Mouse (Mus musculus) embryonic facial prominence, embryonic 13.5 days (tissue): ENCODE results near the gene Mindy4. TPM values are rescaled to one million over a fixed set of nuclear protein-coding genes. Genes with fewer than 3 reads are reported as not detected.

Source experiments
- ATAC-seq: fragments of 200-750 bp; cut with Nextera tagmentation; 2 replicates; pipeline ENCODE4 v1.8.0; 2017; ENCODE audit warnings: low read depth; ENCODE audit not compliant: insufficient number of reproducible peaks, insufficient read depth, low FRiP score, low TSS enrichment
- H3K27ac ChIP-seq: fragments of 300-500 bp; sonication (generic); 2 replicates; pipeline ENCODE4 v1.5.1; 2015; ENCODE audit warnings: moderate library complexity, mild to moderate bottlenecking, inconsistent platforms
- H3K27me3 ChIP-seq: fragments of 300-500 bp; sonication (generic); 2 replicates; pipeline ENCODE4 v1.6.1; 2015; ENCODE audit warnings: mild to moderate bottlenecking, inconsistent platforms
- H3K36me3 ChIP-seq: fragments of 300-500 bp; sonication (generic); 2 replicates; pipeline ENCODE4 v1.6.1; 2015; ENCODE audit warnings: mild to moderate bottlenecking, inconsistent platforms
- H3K4me1 ChIP-seq: fragments of 300-500 bp; sonication (generic); 2 replicates; pipeline ENCODE4 v1.6.1; 2015; ENCODE audit warnings: inconsistent platforms
- H3K4me2 ChIP-seq: fragments of 300-500 bp; sonication (generic); 2 replicates; pipeline ENCODE4 v1.6.1; 2015; ENCODE audit warnings: moderate library complexity, mild to moderate bottlenecking, inconsistent platforms
- H3K4me3 ChIP-seq: fragments of 300-500 bp; sonication (generic); 2 replicates; pipeline ENCODE4 v1.5.1; 2015; ENCODE audit warnings: mild to moderate bottlenecking, inconsistent platforms
- H3K9ac ChIP-seq: fragments of 300-500 bp; sonication (generic); 2 replicates; pipeline ENCODE4 v1.6.1; 2015; ENCODE audit warnings: mild to moderate bottlenecking, inconsistent platforms
- H3K9me3 ChIP-seq: fragments of 300-500 bp; sonication (generic); 2 replicates; pipeline ENCODE4 v1.6.1; 2016; ENCODE audit warnings: inconsistent platforms
- WGBS: fragments of 180-500 bp; shearing (Covaris S2); methylation state at CpG from one replicate; pipeline ENCODE4 v1.1.7; 2015; ENCODE audit warnings: mixed read lengths; 5-methylcytosine and 5-hydroxymethylcytosine counted together
- polyA plus RNA-seq: library from polyadenylated mRNA; unstranded; fragments of >200 nt; fragmentation: Nextera tagmentation; extraction: Ambion mirVana; gene quantifications from 2 replicates; pipeline ENCODE4 v1.2.1, GENCODE M21; 2015

Gene Mindy4
- polyA plus RNA-seq, 1 experiment from 2014 or later: 19.2 TPM

DNA sequence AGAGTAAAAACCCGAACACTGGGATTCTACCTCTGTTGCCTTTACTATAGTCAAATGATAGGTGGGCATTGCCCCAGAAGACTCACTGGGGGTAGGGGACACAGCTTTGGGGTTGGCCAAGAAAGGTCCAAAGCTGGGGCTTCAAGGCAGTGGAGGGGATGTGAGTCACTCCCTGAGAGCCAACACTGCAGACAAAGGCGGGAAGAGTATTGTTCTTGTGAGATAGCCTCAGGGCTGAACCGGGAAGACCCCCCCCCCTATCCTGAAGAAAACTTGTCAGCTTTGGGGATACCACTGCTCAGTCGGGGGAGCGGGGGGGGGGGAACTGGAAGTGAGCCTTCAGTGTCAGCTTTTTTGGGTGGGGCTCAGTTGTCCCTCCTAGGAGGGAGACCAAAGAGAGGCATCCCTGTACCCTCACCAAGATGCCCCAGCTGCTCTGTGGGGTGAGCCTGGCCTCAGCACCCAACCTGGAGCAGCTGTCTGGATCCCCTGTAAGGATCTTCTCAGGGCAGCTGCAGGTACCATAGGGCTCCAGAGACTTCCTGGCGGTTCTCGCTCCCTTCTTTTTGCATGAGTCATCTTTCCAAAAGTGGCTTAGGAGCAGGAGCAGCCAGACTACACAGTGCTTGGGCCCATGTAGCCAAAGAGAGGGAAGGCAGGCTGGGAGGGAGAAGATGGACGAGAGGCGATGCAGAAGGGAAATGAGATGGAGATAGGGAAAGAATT, 141.3 kb downstream of the Mindy4 start:
- no peak overlapping the region for H3K4me2 ChIP-seq
- H3K9me3 ChIP-seq: 0 out of 2 replicates have a peak, but pooled peaks cover 1% of the 10 kb centered on the region
- ATAC-seq: no peak
- H3K9ac ChIP-seq: no peak overlapping the region
- no peaks in the 10 kb centered on the region for H3K27me3 ChIP-seq
- 83% methylated on average over 9 of the region's 9 CpGs for WGBS
- H3K27ac ChIP-seq: no peak overlapping the region
- H3K4me3 ChIP-seq: no peak overlapping the region
- peaks cover 33% of the 10 kb centered on the region for H3K4me1 ChIP-seq
- H3K36me3 ChIP-seq: peaks cover 11% of the 10 kb centered on the region

- Histone ChIP-seq H3K4me1 (peaks cover 26% of the 10 kb centered on the region), H3K36me3 (peaks cover 11% of the 10 kb centered on the region), H3K9me3 (peaks cover 9% of the 10 kb centered on the region; the same call in 1 of the 2 replicates), H3K27ac (no peak overlapping the region), H3K4me3 (no peak overlapping the region), H3K4me2 (no peak overlapping the region), H3K9ac (no peak overlapping the region), H3K27me3 (no peaks in the 10 kb centered on the region)
- 86% methylated on average over 10 of the region's 10 CpGs for WGBS
- ATAC-seq: no peak
Measured at GRCm38 (mm10) chr6:55345264-55345663, 142.1 kb downstream of the Mindy4 start.

- no peak for ATAC-seq
- 86% methylated on average over 7 of the region's 7 CpGs for WGBS
Measured at GRCm38 (mm10) chr6:55346491-55346890, 143.3 kb downstream of the Mindy4 start.

DNA sequence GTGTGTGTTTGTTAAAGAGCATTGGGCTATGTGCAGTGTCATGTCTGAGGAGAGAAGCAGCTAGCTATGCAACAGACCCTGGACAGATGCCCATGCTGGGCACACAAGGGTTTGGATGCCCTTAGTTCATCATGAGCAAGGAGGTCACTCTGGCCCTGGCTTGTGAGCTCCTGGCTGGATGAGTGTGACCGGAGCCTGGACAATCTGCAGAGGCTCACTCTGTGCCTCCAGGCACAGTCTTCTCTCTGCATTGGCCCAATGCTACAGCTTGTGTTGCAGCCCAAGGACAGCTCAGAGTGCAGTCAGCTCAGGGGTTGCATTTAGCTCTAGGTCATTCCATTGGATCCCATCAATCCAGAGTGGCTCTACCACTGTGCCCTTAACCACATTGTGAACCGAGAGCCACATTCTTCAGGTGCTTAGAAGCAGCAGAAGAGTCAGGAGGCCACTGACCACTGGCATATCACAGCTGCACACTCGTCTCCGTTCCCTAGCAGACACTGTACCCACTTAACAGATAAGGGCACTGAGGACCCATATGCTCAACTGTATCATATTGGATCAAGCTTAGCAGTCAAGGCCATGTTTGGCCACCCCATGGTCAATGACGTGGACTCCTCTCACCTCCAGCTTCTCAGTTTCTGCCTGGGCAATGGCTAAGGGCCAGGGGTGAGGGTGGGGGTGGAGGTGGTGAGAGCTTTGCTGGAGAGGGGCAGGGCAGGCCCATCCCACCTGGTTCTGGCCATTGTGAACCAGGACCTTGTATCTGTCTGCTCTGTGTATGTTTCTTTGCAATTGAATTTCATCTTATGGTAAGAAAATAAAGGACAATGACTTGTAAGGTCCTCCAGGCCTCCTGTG, 144.8 kb downstream of the Mindy4 start:
- Histone ChIP-seq H3K9ac (no peak overlapping the region), H3K4me3 (no peak overlapping the region), H3K27me3 (no peaks in the 10 kb centered on the region), H3K4me1 (peaks cover 2% of the 10 kb centered on the region; the same call in 1 of the 2 replicates), H3K27ac (no peak overlapping the region), H3K36me3 (peaks cover 11% of the 10 kb centered on the region), H3K9me3 (peaks cover 11% of the 10 kb centered on the region; the same call in 1 of the 2 replicates), H3K4me2 (no peak overlapping the region)
- no peak for ATAC-seq
- 85% methylated on average over 5 of the region's 5 CpGs for WGBS

More at GRCm38 (mm10) chr6:55346491-55346890, 143.3 kb downstream of the Mindy4 start:
- Histone ChIP-seq H3K4me3 (no peak overlapping the region), H3K4me2 (no peak overlapping the region), H3K27ac (no peak overlapping the region), H3K27me3 (no peaks in the 10 kb centered on the region), H3K9me3 (peaks cover 11% of the 10 kb centered on the region; the same call in 1 of the 2 replicates), H3K9ac (no peak overlapping the region), H3K36me3 (peaks cover 11% of the 10 kb centered on the region), H3K4me1 (peaks cover 14% of the 10 kb centered on the region)

- Histone ChIP-seq H3K27ac (no peak overlapping the region), H3K4me2 (no peak overlapping the region)
Measured at GRCm38 (mm10) chr6:55349231-55349630, 146.0 kb downstream of the Mindy4 start.

DNA sequence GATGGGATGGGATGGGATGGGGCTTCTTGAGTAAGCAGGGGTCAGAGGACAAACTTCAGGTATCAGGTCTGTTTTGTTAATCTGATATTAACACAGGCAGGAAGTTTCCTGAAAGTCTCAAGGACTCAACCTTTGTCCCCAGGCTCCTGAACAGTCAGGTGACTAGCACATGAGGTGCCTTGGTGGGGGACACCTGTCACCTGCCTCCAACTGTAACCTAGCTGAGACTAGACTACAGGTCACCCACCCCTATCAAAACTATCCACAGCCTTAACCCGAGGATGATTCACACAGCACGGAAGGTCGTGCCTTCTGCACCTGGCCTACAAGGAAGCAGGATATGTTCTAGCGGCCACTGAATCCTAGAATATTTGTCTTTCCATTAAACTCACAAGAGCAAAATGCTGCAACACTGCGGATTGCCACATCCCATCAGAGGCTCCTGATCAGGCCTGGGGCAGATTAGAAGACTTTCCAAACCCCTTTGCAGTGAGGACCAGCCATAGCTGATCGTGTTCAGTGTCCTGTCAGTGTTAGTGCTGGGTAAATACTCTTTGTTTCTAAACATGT, 147.3 kb downstream of the Mindy4 start:
- no peaks in the 10 kb centered on the region for H3K27me3 ChIP-seq
- H3K4me1 ChIP-seq: no peaks in the 10 kb centered on the region
- 92% methylated on average over 6 of the region's 6 CpGs for WGBS
- H3K4me2 ChIP-seq: no peak overlapping the region
- H3K27ac ChIP-seq: no peak overlapping the region
- no peak overlapping the region for H3K4me3 ChIP-seq
- peaks cover 11% of the 10 kb centered on the region; the same call in 1 of the 2 replicates for H3K9me3 ChIP-seq
- no peak overlapping the region for H3K9ac ChIP-seq
- H3K36me3 ChIP-seq: peaks cover 11% of the 10 kb centered on the region
- ATAC-seq: no peak

More at GRCm38 (mm10) chr6:55349231-55349630, 146.0 kb downstream of the Mindy4 start:
- peaks cover 11% of the 10 kb centered on the region for H3K36me3 ChIP-seq
- no peaks in the 10 kb centered on the region for H3K27me3 ChIP-seq
- H3K9ac ChIP-seq: no peak overlapping the region
- no peak for ATAC-seq
- 87% methylated on average over 4 of the region's 4 CpGs for WGBS
- H3K4me3 ChIP-seq: no peak overlapping the region
- no peaks in the 10 kb centered on the region for H3K4me1 ChIP-seq
- peaks cover 11% of the 10 kb centered on the region; the same call in 1 of the 2 replicates for H3K9me3 ChIP-seq

DNA sequence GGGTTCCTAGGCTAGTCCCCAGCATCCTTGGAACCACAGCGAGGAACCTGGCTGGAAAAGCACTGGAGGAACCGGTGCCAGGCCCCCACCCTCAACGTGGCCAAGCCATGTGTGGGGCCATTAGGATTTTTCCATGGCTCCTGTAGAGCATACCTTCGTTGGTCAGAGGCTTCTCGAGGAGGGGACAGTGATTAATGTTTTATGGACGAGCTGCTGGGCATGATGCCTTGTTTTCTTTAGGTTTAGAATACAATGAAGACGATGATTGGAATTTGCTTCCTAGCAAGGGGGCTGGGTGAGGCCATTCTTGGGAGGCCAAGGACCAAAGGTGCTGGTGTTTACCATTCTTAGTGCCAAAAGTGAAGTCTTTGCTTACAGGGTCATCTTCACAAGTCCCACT, 148.5 kb downstream of the Mindy4 start:
- Histone ChIP-seq H3K4me3 (no peak overlapping the region), H3K4me2 (no peak overlapping the region), H3K27me3 (no peaks in the 10 kb centered on the region), H3K36me3 (peaks cover 10% of the 10 kb centered on the region), H3K4me1 (no peaks in the 10 kb centered on the region), H3K9me3 (peaks cover 11% of the 10 kb centered on the region; the same call in 1 of the 2 replicates), H3K27ac (no peak overlapping the region), H3K9ac (no peak overlapping the region)
- WGBS: 78% methylated on average over 7 of the region's 7 CpGs
- ATAC-seq: no peak

DNA sequence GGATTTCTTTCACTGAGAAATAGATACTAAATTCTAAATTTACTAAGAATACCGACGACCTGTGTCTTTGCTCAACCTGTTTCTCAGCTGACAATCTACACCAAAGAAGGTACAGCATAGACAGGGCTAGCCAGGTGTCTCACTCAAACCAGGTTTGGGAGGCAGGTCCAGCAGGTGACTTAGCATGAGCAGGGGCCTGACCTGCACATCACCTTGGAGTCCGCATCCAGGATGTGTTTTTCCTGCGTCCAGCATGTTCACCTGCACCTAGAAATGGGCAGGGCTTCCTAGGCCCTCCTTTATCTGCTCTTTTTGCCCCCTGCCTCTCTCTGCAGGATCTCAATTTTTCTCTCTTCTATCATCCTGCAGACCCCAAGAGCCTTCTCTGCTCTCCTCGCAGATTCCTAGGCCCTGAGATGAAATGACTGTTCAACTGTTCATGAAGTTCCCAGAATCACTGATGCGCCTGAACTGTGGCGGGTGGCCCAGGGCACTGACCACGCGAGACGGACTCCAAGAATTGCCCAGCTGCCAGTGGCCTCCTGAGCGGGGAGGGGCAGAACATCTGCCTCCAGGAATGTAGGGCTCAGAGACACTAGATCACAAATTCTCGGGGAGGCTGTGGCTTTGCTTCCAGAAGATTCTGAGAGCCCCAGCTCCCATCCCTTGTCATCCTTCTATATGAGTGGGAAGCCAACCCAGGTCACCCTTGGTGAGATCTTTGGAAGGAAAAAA, 150.7 kb downstream of the Mindy4 start:
- Histone ChIP-seq H3K9me3 (peaks cover 11% of the 10 kb centered on the region; the same call in 1 of the 2 replicates), H3K9ac (no peak overlapping the region), H3K27me3 (no peaks in the 10 kb centered on the region), H3K27ac (no peak overlapping the region), H3K4me2 (no peak overlapping the region), H3K4me1 (peaks cover 13% of the 10 kb centered on the region; the same call in 1 of the 2 replicates), H3K36me3 (no peaks in the 10 kb centered on the region), H3K4me3 (no peak overlapping the region)
- ATAC-seq: no peak
- WGBS: 80% methylated on average over 12 of the region's 12 CpGs

DNA sequence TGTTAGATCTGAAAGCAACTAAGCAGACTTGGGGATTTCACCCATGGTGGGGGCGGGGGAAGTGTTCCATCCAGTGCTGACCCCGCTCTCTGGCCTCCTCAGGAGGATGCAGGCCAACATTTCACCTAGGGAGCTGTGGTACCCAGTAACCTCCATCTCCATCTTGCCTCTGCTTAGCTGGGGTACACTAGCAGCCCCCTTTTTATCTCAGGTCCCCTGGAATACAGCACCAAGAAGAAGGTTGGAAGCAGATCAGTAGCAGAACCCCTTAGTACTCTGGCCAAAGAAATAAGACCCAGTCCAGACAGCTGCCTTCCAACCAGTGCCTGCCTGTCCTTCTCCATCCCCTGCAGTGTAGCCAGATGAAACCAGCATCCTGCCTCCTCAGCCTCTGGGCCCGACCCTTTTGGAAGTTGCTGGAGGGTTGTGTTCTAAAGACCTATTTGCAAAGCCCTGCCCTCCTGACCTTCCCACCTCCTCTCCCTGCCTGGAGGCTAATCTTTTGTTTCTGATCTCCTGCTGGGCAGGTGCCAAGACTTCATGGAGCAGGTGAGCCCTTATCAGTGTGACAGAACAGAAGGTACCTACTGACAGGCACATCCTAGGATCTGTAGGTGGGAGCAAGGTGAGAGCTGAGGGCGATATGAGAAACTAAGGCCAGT, 151.4 kb downstream of the Mindy4 start:
- H3K4me1 ChIP-seq: peaks cover 17% of the 10 kb centered on the region; the same call in 1 of the 2 replicates
- no peak overlapping the region for H3K27ac ChIP-seq
- H3K9ac ChIP-seq: no peak overlapping the region
- no peak for ATAC-seq
- no peak overlapping the region for H3K4me2 ChIP-seq
- H3K9me3 ChIP-seq: peaks cover 9% of the 10 kb centered on the region; the same call in 1 of the 2 replicates
- WGBS: 61% methylated on average over 4 of the region's 4 CpGs
- no peaks in the 10 kb centered on the region for H3K27me3 ChIP-seq
- no peaks in the 10 kb centered on the region for H3K36me3 ChIP-seq
- no peak overlapping the region for H3K4me3 ChIP-seq

DNA sequence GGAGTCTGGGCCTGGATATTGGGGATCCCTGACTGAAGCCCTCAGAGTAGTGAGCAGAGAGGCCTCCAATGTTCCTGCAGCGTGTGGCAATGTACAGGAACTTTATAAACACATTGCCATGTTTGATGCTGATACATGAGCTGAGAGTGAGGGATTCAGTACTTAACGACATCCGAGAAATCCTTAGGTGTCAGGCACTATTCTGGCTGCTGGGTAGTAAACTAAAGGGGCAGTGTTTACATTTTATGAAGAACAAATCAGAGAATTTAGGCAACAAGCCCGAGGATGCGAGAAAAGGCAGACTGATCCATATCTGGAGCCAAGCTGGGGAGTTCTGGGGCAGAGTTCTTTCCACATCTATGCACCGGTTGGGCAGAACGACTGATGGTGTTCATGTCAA, 152.4 kb downstream of the Mindy4 start:
- H3K36me3 ChIP-seq: no peaks in the 10 kb centered on the region
- H3K9me3 ChIP-seq: no peaks in the 10 kb centered on the region
- H3K4me2 ChIP-seq: no peak overlapping the region
- no peak overlapping the region for H3K4me3 ChIP-seq
- H3K4me1 ChIP-seq: peaks cover 17% of the 10 kb centered on the region; the same call in 1 of the 2 replicates
- H3K27me3 ChIP-seq: no peaks in the 10 kb centered on the region
- ATAC-seq: no peak
- H3K9ac ChIP-seq: no peak overlapping the region
- 72% methylated on average over 7 of the region's 7 CpGs for WGBS
- H3K27ac ChIP-seq: no peak overlapping the region
